Mouse (Mus musculus) splenic B cell, adult 2 months (primary cell): Measurements from ENCODE around the gene Lat2.

ENCODE experiments used
- DNase-seq: peaks from one replicate; pipeline ENCODE4 v3.0.0-alpha.2; 2011; ENCODE audit warnings: low read depth, low spot score
- H3K27me3 ChIP-seq: 2 replicates; pipeline ENCODE4 v1.6.1; 2012; ENCODE audit warnings: mild to moderate bottlenecking, low read length, moderate library complexity, mixed read lengths; ENCODE audit not compliant: control insufficient read depth, poor library complexity, insufficient read depth, severe bottlenecking
- H3K36me3 ChIP-seq: 2 replicates; pipeline ENCODE4 v1.6.1; 2012; ENCODE audit warnings: mild to moderate bottlenecking, low read length, moderate library complexity, mixed read lengths; ENCODE audit not compliant: control insufficient read depth, poor library complexity, insufficient read depth, severe bottlenecking

Gene Lat2

GRCm38 (mm10) chr5:134571730-134572507, 42.9 kb downstream of the Lat2 start:
- Histone ChIP-seq H3K27me3 (no peaks in the 10 kb centered on the region), H3K36me3 (no peaks in the 10 kb centered on the region)
- peak; percentile 72 for DNase-seq

DNA sequence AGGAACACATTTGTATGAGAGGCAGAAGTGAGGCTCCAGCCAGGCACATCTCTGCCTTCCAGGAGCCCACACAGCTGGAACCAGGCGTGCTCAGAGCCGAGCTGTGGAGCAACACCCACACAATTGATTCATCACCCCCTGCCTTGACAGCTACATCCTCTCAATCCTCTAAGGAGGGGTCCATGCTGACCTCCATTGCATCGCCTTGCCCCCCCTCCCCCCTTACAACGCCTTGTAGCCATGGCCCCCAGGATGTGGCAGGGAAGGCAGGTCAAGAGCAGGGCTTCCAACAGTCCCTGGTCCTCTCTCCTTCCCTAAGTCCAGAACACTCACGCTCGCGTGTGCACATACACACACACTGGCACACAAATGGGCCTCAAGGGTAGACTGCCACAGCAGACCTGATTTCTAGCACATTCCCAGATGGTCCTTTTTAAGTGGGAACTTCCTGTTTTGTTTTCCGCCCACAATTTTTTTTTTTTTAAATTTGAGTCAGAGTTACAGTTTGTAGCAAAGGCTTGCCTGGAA, 45.8 kb downstream of the Lat2 start:
- no peaks in the 10 kb centered on the region for H3K27me3 ChIP-seq
- no peaks in the 10 kb centered on the region for H3K36me3 ChIP-seq
- DNase-seq = no peak

- Histone ChIP-seq H3K27me3 (no peaks in the 10 kb centered on the region), H3K36me3 (no peaks in the 10 kb centered on the region)
- DNase-seq = no peak
These were observed 46.8 kb downstream of the Lat2 start for GRCm38 (mm10) chr5:134568030-134568429.

- Histone ChIP-seq H3K36me3 (no peaks in the 10 kb centered on the region), H3K27me3 (no peaks in the 10 kb centered on the region)
- no peak for DNase-seq
These were observed 47.4 kb downstream of the Lat2 start for GRCm38 (mm10) chr5:134567445-134567844.

DNA sequence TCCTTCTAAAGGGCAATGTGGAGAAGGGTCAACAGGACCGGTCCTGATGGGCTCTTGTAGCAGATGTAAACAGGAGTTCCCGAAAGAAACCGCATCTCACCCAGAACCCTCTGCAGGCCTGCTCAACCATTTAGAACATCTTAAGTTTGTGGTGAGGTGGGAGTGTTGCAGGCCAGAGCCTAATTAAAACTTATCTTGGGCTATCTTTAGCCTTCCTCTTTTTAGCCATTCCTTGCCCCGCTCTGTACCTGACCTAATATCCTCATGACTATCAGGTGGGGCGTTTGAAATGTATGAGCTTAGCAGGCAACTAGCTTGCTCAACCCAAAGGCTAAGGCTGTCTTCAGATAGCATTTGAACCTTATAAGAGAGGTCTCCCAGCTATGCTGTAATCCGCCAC, 49.1 kb downstream of the Lat2 start:
- H3K36me3 ChIP-seq = no peaks in the 10 kb centered on the region
- peak; percentile 20 for DNase-seq
- no peaks in the 10 kb centered on the region for H3K27me3 ChIP-seq

GRCm38 (mm10) chr5:134564272-134564671, 50.6 kb downstream of the Lat2 start:
- DNase-seq = no peak
- Histone ChIP-seq H3K27me3 (no peaks in the 10 kb centered on the region), H3K36me3 (no peaks in the 10 kb centered on the region)

GRCm38 (mm10) chr5:134560450-134561171, 54.2 kb downstream of the Lat2 start:
- no peaks in the 10 kb centered on the region for H3K36me3 ChIP-seq
- H3K27me3 ChIP-seq = no peaks in the 10 kb centered on the region
- DNase-seq = no peak

- no peak for DNase-seq
- Histone ChIP-seq H3K36me3 (no peaks in the 10 kb centered on the region), H3K27me3 (no peaks in the 10 kb centered on the region)
These were observed 54.8 kb downstream of the Lat2 start, which contains the start of gene Syna for GRCm38 (mm10) chr5:134560071-134560449. Gene Syna, minus strand, starts transcription at chr5:134560171.

- DNase-seq = peak; percentile 37
- H3K27me3 ChIP-seq = no peaks in the 10 kb centered on the region
- no peaks in the 10 kb centered on the region for H3K36me3 ChIP-seq
These were observed 59.2 kb downstream of the Lat2 start for GRCm38 (mm10) chr5:134555463-134556164.

- no peak for DNase-seq
- Histone ChIP-seq H3K27me3 (no peaks in the 10 kb centered on the region), H3K36me3 (no peaks in the 10 kb centered on the region)
These were observed 60.8 kb downstream of the Lat2 start for GRCm38 (mm10) chr5:134553951-134554546.

DNA sequence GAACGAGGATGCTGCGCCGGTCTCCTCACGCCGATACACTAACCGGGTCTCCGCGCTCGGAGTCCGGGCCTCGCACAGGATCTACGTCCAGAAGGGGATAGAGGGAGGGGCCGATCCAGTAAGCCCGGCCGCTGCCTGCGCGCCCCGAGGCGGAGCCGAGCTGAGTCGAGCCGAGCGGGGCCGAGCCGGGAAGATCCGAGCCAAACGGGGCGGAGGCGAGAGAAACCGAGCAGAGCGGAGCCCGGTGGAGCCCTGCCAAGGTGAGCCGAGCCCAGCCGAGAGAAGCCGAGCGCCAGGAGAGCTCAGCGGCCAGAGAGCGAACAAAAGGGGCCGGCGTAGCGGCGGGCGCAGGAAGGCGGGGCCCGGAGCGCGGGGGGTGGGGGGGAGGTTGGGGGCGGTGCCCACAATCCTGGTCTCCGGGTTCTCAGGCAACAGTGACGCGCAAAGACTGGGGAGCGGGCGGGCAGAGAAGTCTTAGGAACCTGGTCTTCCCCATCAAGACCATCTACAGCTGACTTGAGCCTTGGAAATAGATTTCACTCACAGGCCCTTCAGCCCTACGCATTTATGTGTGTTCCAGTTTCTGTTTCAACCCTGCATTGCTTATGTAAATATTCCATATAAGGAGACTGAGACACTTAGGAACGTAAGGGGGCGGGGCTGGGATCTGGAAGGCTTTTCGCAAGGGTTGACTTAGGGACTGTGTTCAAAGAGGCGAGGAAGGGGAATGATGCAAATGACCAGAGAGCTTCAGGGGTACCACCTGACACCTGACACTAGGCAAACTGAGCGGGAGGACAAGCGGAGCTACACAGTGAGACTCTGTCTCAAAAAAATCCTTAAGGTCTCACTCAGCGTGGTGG, 62.5 kb downstream of the Lat2 start, which contains the start of gene Clip2:
Gene Clip2 (minus strand): TSS at position 325 of the 863 bp plus-strand sequence.
- peak; percentile 91 for DNase-seq
- Histone ChIP-seq H3K27me3 (no peaks in the 10 kb centered on the region), H3K36me3 (no peaks in the 10 kb centered on the region)

- no peaks in the 10 kb centered on the region for H3K27me3 ChIP-seq
- no peaks in the 10 kb centered on the region for H3K36me3 ChIP-seq
- peak; percentile 35 for DNase-seq
These were observed 63.4 kb downstream of the Lat2 start for GRCm38 (mm10) chr5:134551233-134552109.

- peak; percentile 32 for DNase-seq
- Histone ChIP-seq H3K36me3 (no peaks in the 10 kb centered on the region), H3K27me3 (no peaks in the 10 kb centered on the region)
These were observed 64.0 kb downstream of the Lat2 start for GRCm38 (mm10) chr5:134550836-134551232.
